Comparison of ENCODE assay signal across 8 mouse cellular contexts in the genomic region with DNA sequence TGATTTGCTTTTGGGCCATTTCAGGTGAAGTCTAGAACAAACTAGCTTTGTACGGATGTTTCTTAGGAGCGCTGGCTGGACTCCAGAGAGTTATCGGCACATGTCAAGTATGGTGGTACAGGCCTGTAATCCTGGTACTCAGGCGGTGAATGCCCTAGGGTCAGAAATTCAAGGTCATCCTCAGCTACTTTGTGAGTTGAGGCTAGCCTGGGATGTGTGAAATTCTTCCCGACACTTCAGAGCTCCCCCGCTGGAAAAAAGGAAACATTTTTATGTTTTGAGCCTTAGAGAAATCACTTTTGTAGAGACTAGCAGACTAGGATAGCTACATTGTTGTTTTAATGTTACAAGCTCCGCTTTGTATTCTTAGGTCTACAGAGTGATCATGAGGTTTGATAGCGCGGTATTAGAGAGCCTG. TPM values are rescaled to one million over a fixed set of nuclear protein-coding genes. Genes with fewer than 3 reads are reported as not detected.
A peak's percentile ranks its signal among the peaks of the same experiment; 100 is the strongest.
DNase-seq lines count a peak whose midpoint lies in the region; ATAC-seq and TF ChIP-seq lines count a peak whose summit lies in the region.

No protein-coding gene starts in this region.

- no peak overlapping the region for H3K27ac ChIP-seq in layer of hippocampus, adult 2 months
- no peak overlapping the region for H3K27ac ChIP-seq in hindbrain, embryonic 13.5 days
- no peak overlapping the region for H3K27ac ChIP-seq in macrophage

- TF ChIP-seq CTCF in layer of hippocampus, adult 2 months (conservative IDR thresholded peaks at IDR 0.05) = no peak

- H3K36me3 ChIP-seq in hindbrain, embryonic 13.5 days = peaks cover 7% of the 10 kb centered on the region; the same call in 1 of the 2 replicates
- no peaks in the 10 kb centered on the region for H3K36me3 ChIP-seq in macrophage (ENCODE audit: inconsistent target)

- H3K4me3 ChIP-seq in layer of hippocampus, adult 2 months = peak overlapping the region; percentile 68
- H3K4me3 ChIP-seq in hindbrain, embryonic 13.5 days = peak overlapping the region; percentile 70
- peak overlapping the region; percentile 98 for H3K4me3 ChIP-seq in macrophage (ENCODE audit: inconsistent target)

- no peaks in the 10 kb centered on the region for H3K9me3 ChIP-seq in hindbrain, embryonic 13.5 days

- H3K4me1 ChIP-seq in hindbrain, embryonic 13.5 days (replicated peaks) = peaks cover 26% of the 10 kb centered on the region

- DNase-seq in layer of hippocampus, adult 2 months (ENCODE audit: low spot score in 2 of 2) = no peak
- no peak for DNase-seq in layer of hippocampus, adult 8-10 months (ENCODE audit: low spot score in 2 of 2)
- DNase-seq in cerebellum, adult 9-10 months = peak; percentile 48
- DNase-seq in thymus, postnatal 10 days (ENCODE audit: low spot score in 2 of 2) = no peak
- no peak for DNase-seq in c-Kit-positive CD71-positive TER-119-positive erythroid progenitor cells, embryonic 14.5 days (ENCODE audit: low spot score)

- WGBS in hindbrain, embryonic 13.5 days = 89% methylated on average over 9 of the region's 9 CpGs
- 96% methylated on average over 9 of the region's 9 CpGs for WGBS in macrophage (ENCODE audit: missing documents)

- no peak for ATAC-seq in hindbrain, embryonic 13.5 days (ENCODE audit: low FRiP score)
- no peak for ATAC-seq in CD4-positive, CD25-positive, alpha-beta regulatory T cell, adult 4 months

- H3K79me2 ChIP-seq in macrophage (ENCODE audit: inconsistent target) = peaks cover 57% of the 10 kb centered on the region

- peak overlapping the region; percentile 84 for H3K4me2 ChIP-seq in hindbrain, embryonic 13.5 days

- peak overlapping the region; percentile 83 for H3K9ac ChIP-seq in hindbrain, embryonic 13.5 days

- H3K27me3 ChIP-seq in hindbrain, embryonic 13.5 days = no peaks in the 10 kb centered on the region

RNA-seq across cellular contexts. Expression of a gene that starts 1.1 kb away (rescaled TPM):
- 10 to 100 TPM; 89.7 to 92.1 TPM for total RNA-seq in layer of hippocampus, adult 2 months (2021)
- 10 to 100 TPM; 76.6 to 98.3 (median 84.8) TPM for total RNA-seq in layer of hippocampus, adult 8-10 months (2022)
- 124 and 128 TPM in 2 replicates for polyA plus RNA-seq in hindbrain, embryonic 13.5 days (2015; fragmentation: Nextera tagmentation; extraction: Ambion mirVana)
- 100 to 1,000 TPM in 5 of 26 experiments, 10 to 100 TPM in 21; 46.6 to 140 (median 74.5) TPM for total RNA-seq in macrophage (2018; cell fraction: chromatin; rRNA removed)
- 10 to 100 TPM; 55.8 to 99.1 (median 76.8) TPM for total RNA-seq in macrophage (2018; cell fraction: cytosol; rRNA removed)
- 10 to 100 TPM; 24.4 to 83.0 (median 38.6) TPM for total RNA-seq in macrophage (2018; cell fraction: nucleus; rRNA removed)
- 49.7 to 86.9 TPM (median 67.8 TPM) in 3 replicates for polyA plus RNA-seq in macrophage (2018)
- 100 to 1,000 TPM; 111 to 162 TPM for polyA plus RNA-seq in CD4-positive, CD25-positive, alpha-beta regulatory T cell, adult 4 months (2017; shearing (Covaris generic))
